Mouse (Mus musculus) brain, adult 2 months (tissue): ENCODE measurements around the gene AI837181.
A peak's percentile ranks its signal among the peaks of the same experiment; 100 is the strongest.
"Not testable (repeated sequence)": the region's sequence is repeated elsewhere in the genome, so short reads cannot be mapped to it uniquely, and the experiment has no call there.

Experiments used
- DNase-seq: peaks from one replicate; pipeline ENCODE4 v3.0.0; 2011; ENCODE audit warnings: low read depth, low spot score

AI837181 gene

GRCm38 (mm10) chr19:5424782-5425741 is at the start of gene AI837181, which contains the start of gene Drap1:
Gene AI837181 (plus strand): TSS chr19:5425144.
Gene Drap1 (minus strand): TSS chr19:5424979.
- DNase-seq, result peak; percentile 99

- DNase-seq, result peak; percentile 76
Measured at GRCm38 (mm10) chr19:5377446-5377845, 47.5 kb upstream of the AI837181 start.

DNA sequence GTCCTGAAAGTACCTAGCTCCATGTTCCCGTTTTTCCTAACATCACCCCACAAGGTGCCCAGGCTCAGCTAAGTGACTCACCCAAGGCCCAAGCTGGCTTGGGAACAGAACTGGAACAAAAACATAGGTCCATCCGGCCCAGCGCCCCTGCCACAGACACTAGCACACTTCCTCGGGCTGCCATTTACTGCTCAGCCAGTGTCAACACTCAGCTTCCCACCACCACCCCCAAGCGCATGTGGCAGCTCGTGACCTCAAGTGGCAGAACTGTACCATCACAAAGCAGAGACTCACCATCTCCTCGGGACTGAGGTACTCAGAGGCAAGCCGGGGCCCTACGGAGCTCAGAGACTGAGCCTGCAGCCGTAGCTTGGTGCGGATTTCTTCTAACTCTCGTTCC is 41.6 kb upstream of the AI837181 start:
- no peak for DNase-seq

- no peak for DNase-seq
Measured at GRCm38 (mm10) chr19:5384715-5385114, 40.2 kb upstream of the AI837181 start.

GRCm38 (mm10) chr19:5388011-5388441 is 36.9 kb upstream of the AI837181 start:
- DNase-seq, result peak; percentile 40

DNA sequence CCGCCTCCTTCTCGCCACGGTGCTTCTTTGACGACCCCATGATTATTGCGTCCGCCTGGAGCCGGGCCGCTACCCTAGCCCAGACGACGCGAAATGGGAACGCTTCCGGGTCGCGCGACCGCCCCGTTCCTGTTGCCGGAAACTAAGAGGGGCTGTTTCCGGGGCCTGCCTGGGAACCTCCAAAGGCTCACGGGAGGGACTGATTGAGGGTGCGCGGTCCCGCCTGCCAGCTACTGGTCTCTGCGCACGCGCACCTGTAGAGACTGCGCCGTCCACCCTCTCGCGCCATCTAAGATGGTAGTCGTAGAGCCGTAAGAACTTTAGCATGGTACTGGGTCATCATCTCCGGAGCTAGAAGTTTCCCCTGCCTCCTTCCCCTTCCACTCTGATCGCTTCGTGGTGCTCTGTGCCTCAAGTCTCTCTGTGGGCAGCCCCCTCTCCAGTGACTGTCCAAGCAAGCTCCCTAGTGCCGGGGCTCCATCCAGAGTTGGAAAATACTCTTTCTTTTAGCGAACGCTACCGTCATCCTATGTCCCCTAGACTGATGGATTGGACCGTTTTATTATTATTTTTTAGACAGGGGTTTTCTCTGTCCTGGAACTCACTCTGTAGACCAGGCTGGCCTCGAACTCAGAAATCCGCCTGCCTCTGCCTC is 36.2 kb upstream of the AI837181 start, which contains the start of gene Sart1:
Gene Sart1, minus strand, starts transcription at position 116 of the 655 bp plus-strand sequence.
- peak; percentile 99 for DNase-seq

DNA sequence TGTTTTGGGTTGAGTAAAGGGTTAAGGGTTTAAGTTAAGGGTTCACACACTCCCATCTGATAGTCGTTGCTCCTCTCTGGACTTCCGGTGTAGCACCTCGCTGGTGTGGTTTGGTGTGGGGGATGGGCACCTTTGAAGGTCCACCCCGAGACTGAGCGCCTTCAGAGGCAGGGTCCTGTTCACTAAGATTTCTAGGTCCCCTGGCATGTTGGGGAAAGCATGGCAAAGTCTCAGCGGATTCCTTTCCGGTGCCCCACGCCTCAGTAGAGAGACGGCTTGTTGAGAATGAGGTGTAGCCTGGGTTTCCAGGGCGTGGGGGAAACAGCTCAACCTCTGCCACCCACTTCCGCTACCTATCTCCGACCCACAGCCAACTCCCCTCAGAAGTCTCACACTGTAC is 35.3 kb upstream of the AI837181 start:
- no peak for DNase-seq

DNA sequence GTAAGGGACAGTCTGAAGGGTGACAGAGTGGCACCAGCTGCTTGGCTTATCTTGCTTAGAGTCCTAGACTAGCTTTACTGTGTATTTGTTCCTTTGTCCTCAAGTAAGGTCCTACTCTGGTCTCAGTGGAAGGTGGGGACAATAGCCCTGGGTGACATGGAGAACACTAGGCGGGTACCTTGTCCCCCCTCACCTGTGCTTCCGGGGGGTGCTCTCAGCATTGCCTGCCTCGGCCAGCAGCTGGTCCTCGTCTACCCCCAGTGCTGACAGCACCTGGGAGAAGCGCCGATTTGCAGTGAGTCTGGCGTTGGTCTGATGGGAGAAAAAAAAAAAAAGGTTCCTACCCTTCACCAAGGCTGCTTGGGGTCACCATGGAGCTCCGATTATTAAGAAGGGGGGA is 34.5 kb upstream of the AI837181 start:
- no peak for DNase-seq

- DNase-seq, result peak; percentile 39
Measured at GRCm38 (mm10) chr19:5392892-5393291, 32.1 kb upstream of the AI837181 start.

DNA sequence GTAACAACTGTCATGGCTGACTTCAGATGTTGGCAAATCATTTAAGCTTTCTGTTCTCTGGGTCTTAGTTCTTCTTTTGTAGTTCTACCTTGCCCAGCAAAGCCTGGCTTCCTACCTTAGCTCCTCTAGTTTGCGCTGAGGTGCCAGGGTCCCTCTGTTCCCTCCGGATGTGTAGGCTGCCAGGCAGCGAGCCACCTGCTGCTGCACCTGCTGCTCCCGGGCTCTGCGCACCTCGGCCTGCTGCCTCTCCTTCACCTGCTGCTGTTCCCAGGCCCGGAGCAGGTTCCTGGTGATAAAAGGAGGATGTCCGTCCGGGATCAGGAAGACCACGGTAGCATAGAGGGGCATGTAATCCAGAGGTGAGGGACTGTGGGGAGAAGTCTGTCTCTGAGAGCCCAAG is 30.8 kb upstream of the AI837181 start:
- DNase-seq, result peak; percentile 52

GRCm38 (mm10) chr19:5395371-5395770 is 29.6 kb upstream of the AI837181 start:
- no peak for DNase-seq

DNA sequence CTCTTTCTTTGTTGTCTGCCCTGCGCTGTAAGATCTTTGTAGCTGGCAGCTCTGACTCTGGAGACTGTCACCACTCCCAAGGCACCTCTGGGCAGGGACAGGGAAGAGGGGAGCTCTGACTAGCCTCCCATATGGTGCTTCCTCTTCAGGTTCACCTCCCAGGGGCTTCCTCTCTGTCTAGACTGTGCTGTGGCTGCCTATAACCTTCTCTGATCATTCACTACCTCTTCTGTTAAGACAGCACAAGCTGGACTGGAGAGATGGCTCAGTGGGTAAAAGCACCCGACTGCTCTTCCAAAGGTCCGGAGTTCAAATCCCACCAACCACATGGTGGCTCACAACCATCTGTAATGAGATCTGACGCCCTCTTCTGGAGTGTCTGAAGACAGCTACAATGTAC is 23.9 kb upstream of the AI837181 start:
- not testable (repeated sequence) for DNase-seq

DNA sequence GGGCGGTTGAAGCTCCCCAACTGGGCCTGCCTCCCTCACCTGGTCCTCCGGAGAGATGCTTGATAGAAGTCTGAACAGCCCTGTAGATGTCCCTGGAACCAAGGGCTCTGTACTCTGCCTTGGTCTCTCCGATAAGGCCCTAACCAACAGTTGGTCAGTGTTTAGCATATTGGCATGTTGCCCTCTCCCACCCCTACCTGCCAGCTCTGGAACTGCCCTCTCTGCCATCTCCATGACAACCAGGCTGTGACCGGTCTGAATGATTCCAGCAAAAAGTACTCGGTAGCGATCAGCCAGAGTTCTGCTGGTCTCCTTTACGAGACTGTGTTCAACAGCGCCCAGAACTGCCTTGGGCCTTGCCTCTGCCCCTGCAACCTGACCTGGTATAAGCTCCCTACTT is 22.7 kb upstream of the AI837181 start, which contains the start of gene Tsga10ip:
Gene Tsga10ip, minus strand, starts transcription at position 234 of the 400 bp plus-strand sequence.
- DNase-seq, result no peak

GRCm38 (mm10) chr19:5405924-5406323 is 19.0 kb upstream of the AI837181 start:
- DNase-seq, result no peak

- DNase-seq, result not testable (repeated sequence)
Measured at GRCm38 (mm10) chr19:5406531-5407126, 18.3 kb upstream of the AI837181 start.

DNA sequence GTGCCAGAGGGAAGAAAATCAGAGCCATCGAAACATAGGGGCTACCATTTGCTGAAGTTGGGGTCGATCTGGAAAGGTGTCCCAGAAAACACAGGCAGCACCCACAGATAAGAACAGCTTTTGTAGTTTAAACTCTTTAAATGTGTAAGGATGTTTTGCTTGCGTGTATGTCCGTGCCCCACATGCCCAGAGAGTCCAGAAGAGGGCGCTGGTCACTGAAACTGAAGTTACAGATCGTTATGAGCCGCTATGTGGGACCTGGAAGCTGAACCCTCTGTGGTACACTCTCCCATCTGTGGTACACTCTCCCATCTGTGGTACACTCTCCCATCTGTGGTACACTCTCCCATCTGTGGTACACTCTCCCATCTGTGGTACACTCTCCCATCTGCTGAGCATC is 17.8 kb upstream of the AI837181 start:
- DNase-seq, result peak; percentile 79

- DNase-seq, result no peak
Measured at GRCm38 (mm10) chr19:5408057-5409001, 16.6 kb upstream of the AI837181 start.

DNA sequence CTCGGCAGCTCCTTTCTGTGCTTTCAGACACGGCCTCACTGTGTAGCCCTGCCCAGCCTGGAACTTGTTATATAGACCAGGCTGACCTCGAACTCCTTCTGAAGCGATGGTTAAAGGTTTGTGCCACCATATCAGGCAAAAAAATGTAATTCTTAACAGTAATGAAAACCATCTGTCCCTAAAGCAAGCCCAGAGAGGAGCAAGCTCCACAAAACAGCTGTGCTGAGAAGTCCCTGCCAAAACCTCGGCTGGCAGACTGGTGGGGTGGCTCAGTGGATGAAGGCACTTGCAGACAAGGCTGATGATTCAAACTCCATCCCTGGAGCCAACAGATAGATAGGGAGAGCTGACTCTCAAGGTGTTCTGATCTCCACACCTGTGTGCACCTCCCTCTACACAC is 15.9 kb upstream of the AI837181 start:
- DNase-seq, result peak; percentile 46

- DNase-seq, result no peak
Measured at GRCm38 (mm10) chr19:5410641-5411040, 14.3 kb upstream of the AI837181 start.

DNA sequence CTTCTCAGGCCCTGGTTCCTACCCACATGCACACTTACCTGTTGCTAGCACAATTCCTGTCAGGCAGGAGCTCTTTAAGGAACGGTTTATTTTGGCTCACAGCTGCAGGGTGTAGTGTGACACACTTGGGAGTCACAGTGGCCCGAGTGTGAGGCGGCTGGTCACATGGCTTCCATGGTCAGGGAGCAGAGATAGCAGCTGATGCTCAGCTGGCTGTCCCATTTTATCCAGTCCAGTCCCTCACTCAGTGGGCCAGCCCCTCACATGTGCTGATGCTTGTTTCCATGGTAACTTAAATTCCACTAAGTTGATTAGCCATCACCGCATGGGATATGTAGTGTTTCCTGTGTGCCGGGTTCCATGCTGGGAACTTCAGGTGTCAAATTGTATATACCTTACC is 13.0 kb upstream of the AI837181 start:
- DNase-seq, result no peak

- DNase-seq, result no peak
Measured at GRCm38 (mm10) chr19:5413840-5414239, 11.1 kb upstream of the AI837181 start.
